Mouse (Mus musculus) kidney, postnatal 25 days (tissue): ENCODE measurements around the gene Rpl23a.
"Not testable (repeated sequence)": the region's sequence is repeated elsewhere in the genome, so short reads cannot be mapped to it uniquely, and the experiment has no call there.

ENCODE experiments used
- DNase-seq, 2 experiments: peaks; one replicate each; pipeline ENCODE4 v3.0.0; 2021; ENCODE audit warnings: mixed read lengths in 2 of 2

Rpl23a gene

GRCm38 (mm10) chr11:78182961-78183844 lies at the start of gene Rpl23a:
TSS of gene Rpl23a (minus strand) at chr11:78183584.
- peak; percentile 78 to 87 for DNase-seq

GRCm38 (mm10) chr11:78231518-78231917 lies 48.1 kb upstream of the Rpl23a start:
- no peak for DNase-seq

GRCm38 (mm10) chr11:78223586-78223985 lies 40.2 kb upstream of the Rpl23a start:
- DNase-seq = no peak

GRCm38 (mm10) chr11:78215709-78216317 lies 32.4 kb upstream of the Rpl23a start:
- DNase-seq = no peak

GRCm38 (mm10) chr11:78213086-78213817 lies 29.9 kb upstream of the Rpl23a start:
- no peak for DNase-seq

GRCm38 (mm10) chr11:78211513-78211912 lies 28.1 kb upstream of the Rpl23a start:
- no peak for DNase-seq

- no peak for DNase-seq
Observed at GRCm38 (mm10) chr11:78210615-78211014, 27.2 kb upstream of the Rpl23a start.

GRCm38 (mm10) chr11:78209886-78210285 lies 26.5 kb upstream of the Rpl23a start:
- DNase-seq = no peak

- DNase-seq = no peak
Observed at GRCm38 (mm10) chr11:78207190-78207589, 23.8 kb upstream of the Rpl23a start.

GRCm38 (mm10) chr11:78205361-78206206 lies 22.2 kb upstream of the Rpl23a start:
- no peak for DNase-seq

GRCm38 (mm10) chr11:78204287-78204686 lies 20.9 kb upstream of the Rpl23a start:
- no peak for DNase-seq

GRCm38 (mm10) chr11:78202372-78202771 lies 19.0 kb upstream of the Rpl23a start:
- no peak for DNase-seq

GRCm38 (mm10) chr11:78195101-78195863 lies 11.9 kb upstream of the Rpl23a start:
- no peak for DNase-seq

GRCm38 (mm10) chr11:78194411-78195100 lies 11.2 kb upstream of the Rpl23a start:
- peak; percentile 87 to 88 for DNase-seq

GRCm38 (mm10) chr11:78193113-78193512 lies 9.7 kb upstream of the Rpl23a start, which contains the start of gene Proca1:
TSS of gene Proca1 (plus strand) at chr11:78193392.
- no peak for DNase-seq

GRCm38 (mm10) chr11:78190041-78190440 lies 6.7 kb upstream of the Rpl23a start:
- DNase-seq = peak; percentile 85 to 89

GRCm38 (mm10) chr11:78189234-78190040 lies 6.1 kb upstream of the Rpl23a start:
- DNase-seq = peak; percentile 72 to 91

GRCm38 (mm10) chr11:78188331-78189233 lies 5.2 kb upstream of the Rpl23a start, which contains the start of gene Rab34:
TSS of gene Rab34 (plus strand) at chr11:78188430.
- peak; percentile 76 to 92 for DNase-seq

- not testable (repeated sequence) for DNase-seq
Observed at GRCm38 (mm10) chr11:78184702-78185101, 1.3 kb upstream of the Rpl23a start.
